Mouse (Mus musculus) left cerebral cortex, adult 2 months (tissue): ENCODE results near the gene Trabd2b. TPM values are rescaled to one million over a fixed set of nuclear protein-coding genes. Genes with fewer than 3 reads are reported as not detected.
A peak's percentile ranks its signal among the peaks of the same experiment; 100 is the strongest.

Experiments
- DNase-seq, 2 experiments: peaks; one replicate each; pipeline ENCODE4 v3.0.0; 2021 to 2022; ENCODE audit warnings: low spot score in 2 of 2, mixed read lengths in 1 of 2; ENCODE audit errors: extremely low spot score in 1 of 2
- H3K27ac ChIP-seq: fragments of 200-600 bp; 2 replicates; pipeline ENCODE4 v1.8.1; 2022
- H3K4me3 ChIP-seq: fragments of 200-600 bp; 2 replicates; pipeline ENCODE4 v1.8.1; 2022
- CTCF ChIP-seq: fragments of 200-600 bp; IDR thresholded peaks from 2 replicates; pipeline ENCODE4 v1.8.1; 2022; ENCODE audit warnings: antibody characterized with exemption, mild to moderate bottlenecking, moderate library complexity
- intact Hi-C: fragments of 180-260 bp; cut with DNase I; formaldehyde crosslinking; loops from one replicate; pipeline ENCODE4 v1.15.1; 2025
- total RNA-seq, 2 experiments: library from RNA; stranded (reverse); gene quantifications; 2 replicates each; pipeline ENCODE4 v1.2.3; 2021

Gene Trabd2b
- total RNA-seq, 2 experiments from 2014 or later: 4.8 to 6.7 TPM

GRCm38 (mm10) chr4:114558487-114558886, 152.0 kb downstream of the Trabd2b start:
- no peak overlapping the region for H3K4me3 ChIP-seq
- H3K27ac ChIP-seq: no peak overlapping the region

GRCm38 (mm10) chr4:114560638-114561216, 154.2 kb downstream of the Trabd2b start:
- DNase-seq: no peak
- TF ChIP-seq CTCF: no peak
- Histone ChIP-seq H3K27ac (no peak overlapping the region), H3K4me3 (no peak overlapping the region)
- intact Hi-C loops: no loop called here

More at GRCm38 (mm10) chr4:114558487-114558886, 152.0 kb downstream of the Trabd2b start:
- intact Hi-C loops: no loop called here
- no peak for DNase-seq
- no peak for TF ChIP-seq CTCF

GRCm38 (mm10) chr4:114564131-114564695, 157.7 kb downstream of the Trabd2b start:
- Histone ChIP-seq H3K27ac (no peak overlapping the region), H3K4me3 (no peak overlapping the region)
- TF ChIP-seq CTCF: no peak
- DNase-seq: no peak
- intact Hi-C loops: no loop called here

- DNase-seq: no peak
- Histone ChIP-seq H3K4me3 (no peak overlapping the region), H3K27ac (no peak overlapping the region)
- intact Hi-C loops: no loop called here
- TF ChIP-seq CTCF: no peak
Measured at GRCm38 (mm10) chr4:114567594-114567993, 161.1 kb downstream of the Trabd2b start.

GRCm38 (mm10) chr4:114568081-114568605, 161.6 kb downstream of the Trabd2b start:
- DNase-seq: no peak
- H3K27ac ChIP-seq: no peak overlapping the region
- intact Hi-C loops: no loop called here
- no peak for TF ChIP-seq CTCF
- H3K4me3 ChIP-seq: no peak overlapping the region

- intact Hi-C loops: no loop called here
- no peak for DNase-seq
- Histone ChIP-seq H3K27ac (no peak overlapping the region), H3K4me3 (no peak overlapping the region)
- no peak for TF ChIP-seq CTCF
Measured at GRCm38 (mm10) chr4:114578153-114578950, 171.8 kb downstream of the Trabd2b start.

- no peak for DNase-seq
- intact Hi-C loops: no loop called here
- Histone ChIP-seq H3K4me3 (no peak overlapping the region), H3K27ac (no peak overlapping the region)
- TF ChIP-seq CTCF: no peak
Measured at GRCm38 (mm10) chr4:114583546-114584144, 177.1 kb downstream of the Trabd2b start.

- DNase-seq: no peak
- Histone ChIP-seq H3K4me3 (no peak overlapping the region), H3K27ac (no peak overlapping the region)
- intact Hi-C loops: loop anchor here (5.0 kb wide), 1 partner anchor 48 kb away; no protein-coding TSS in a partner anchor
- no peak for TF ChIP-seq CTCF
Measured at GRCm38 (mm10) chr4:114584686-114585085, 178.2 kb downstream of the Trabd2b start.

- no peak overlapping the region for H3K27ac ChIP-seq
- no peak for DNase-seq
- TF ChIP-seq CTCF: no peak
Measured at GRCm38 (mm10) chr4:114593554-114594215, 187.2 kb downstream of the Trabd2b start.

GRCm38 (mm10) chr4:114595188-114595701, 188.7 kb downstream of the Trabd2b start:
- no peak overlapping the region for H3K27ac ChIP-seq
- intact Hi-C loops: no loop called here
- no peak for TF ChIP-seq CTCF
- H3K4me3 ChIP-seq: no peak overlapping the region
- no peak for DNase-seq

More at GRCm38 (mm10) chr4:114593554-114594215, 187.2 kb downstream of the Trabd2b start:
- H3K4me3 ChIP-seq: no peak overlapping the region
- intact Hi-C loops: no loop called here

- no peak for DNase-seq
- intact Hi-C loops: no loop called here
- Histone ChIP-seq H3K4me3 (no peak overlapping the region), H3K27ac (no peak overlapping the region)
- TF ChIP-seq CTCF: peak; percentile 39
Measured at GRCm38 (mm10) chr4:114599121-114599520, 192.6 kb downstream of the Trabd2b start.
